Mouse (Mus musculus) right cerebral cortex, postnatal 10 days (tissue): ENCODE results near the gene Adk.
"Not testable (repeated sequence)": the region's sequence is repeated elsewhere in the genome, so short reads cannot be mapped to it uniquely, and the experiment has no call there.

ENCODE experiments used
- DNase-seq, 2 experiments: peaks; one replicate each; pipeline ENCODE4 v3.0.0; 2021; ENCODE audit warnings: low spot score in 2 of 2

The Adk gene

GRCm38 (mm10) chr14:21433415-21433814 is 381.0 kb downstream of the Adk start:
- DNase-seq: no peak

DNA sequence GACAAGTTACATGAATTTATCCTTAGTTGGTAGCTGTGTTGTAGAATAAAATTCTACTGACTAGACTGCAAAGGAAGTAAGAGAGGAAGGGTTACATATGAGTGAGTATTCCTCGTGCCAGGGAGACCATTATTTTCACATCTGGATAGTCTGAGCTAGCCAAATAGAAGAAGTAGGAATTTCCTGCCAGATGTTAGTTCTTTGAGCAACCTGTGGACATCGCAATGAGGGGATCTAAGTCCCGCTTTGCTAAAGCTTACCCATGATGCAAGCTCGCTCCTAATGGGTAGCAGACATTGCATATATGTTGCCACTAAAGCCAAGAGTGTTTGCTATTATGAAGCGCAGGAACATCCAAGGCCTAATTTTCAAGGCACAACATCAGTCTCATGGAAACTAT is 381.6 kb downstream of the Adk start:
- DNase-seq: no peak

DNA sequence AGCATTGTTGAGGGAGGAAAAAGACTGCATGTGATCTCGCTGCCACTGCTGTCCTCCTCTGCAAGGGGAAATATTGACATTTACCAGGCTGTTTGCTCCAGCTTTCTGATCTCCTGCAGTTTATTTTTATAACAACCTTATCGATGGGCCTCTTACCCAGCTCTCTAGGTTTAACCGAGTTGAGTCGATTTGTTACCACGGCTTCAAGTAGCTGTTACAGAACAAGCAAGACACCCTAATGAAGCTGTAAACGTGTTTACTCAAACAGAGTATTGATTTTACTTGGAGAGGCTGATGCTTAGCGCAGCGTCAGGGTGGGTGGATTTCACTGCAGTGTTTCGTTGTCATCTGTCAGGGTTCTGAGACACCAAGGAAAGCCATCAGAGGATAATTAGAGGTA is 382.3 kb downstream of the Adk start:
- no peak for DNase-seq

DNA sequence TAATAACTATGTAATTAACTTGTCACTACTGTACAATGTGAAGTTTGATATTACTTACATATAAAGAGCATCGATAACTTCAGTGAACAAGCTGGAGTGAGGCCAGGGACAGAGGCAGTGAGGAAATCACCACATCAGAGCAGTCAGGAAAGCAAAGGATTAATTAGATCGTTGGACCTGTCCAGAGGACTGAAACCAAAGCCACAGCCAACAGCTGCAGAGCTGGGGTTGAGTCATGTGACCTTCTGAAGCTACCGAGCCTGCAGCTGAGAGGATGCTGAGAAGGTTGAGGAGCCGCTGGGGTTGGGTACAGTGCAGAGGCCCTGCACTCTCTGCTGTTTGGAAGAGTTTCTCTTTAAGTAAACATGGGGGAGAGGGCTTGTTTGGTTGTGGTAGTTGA is 387.4 kb downstream of the Adk start:
- peak; percentile 32 to 33 for DNase-seq

GRCm38 (mm10) chr14:21440526-21440925 is 388.2 kb downstream of the Adk start:
- no peak for DNase-seq

- no peak for DNase-seq
These were observed 389.6 kb downstream of the Adk start for GRCm38 (mm10) chr14:21441772-21442533.

DNA sequence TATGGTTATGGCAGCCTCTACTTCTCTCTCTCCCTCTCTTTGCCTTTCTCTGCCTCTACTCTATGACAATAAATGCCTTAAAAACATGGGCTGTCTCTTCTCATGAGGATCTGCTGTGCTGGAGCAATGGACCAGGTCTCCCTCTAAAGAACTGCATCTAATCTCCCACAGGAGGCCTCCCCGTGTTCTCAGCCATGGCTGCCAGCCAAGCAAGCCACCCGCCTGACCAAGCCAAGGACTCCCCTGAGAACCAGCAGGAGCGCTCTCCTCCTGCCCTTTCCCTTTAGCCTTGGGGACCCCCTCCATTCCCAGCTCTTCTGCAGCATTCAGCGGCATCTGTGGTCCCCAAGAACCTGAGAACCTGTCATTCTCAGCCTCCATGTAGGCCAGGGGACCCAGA is 400.2 kb downstream of the Adk start:
- DNase-seq: no peak

- DNase-seq: no peak
These were observed 401.5 kb downstream of the Adk start for GRCm38 (mm10) chr14:21453896-21454295.

GRCm38 (mm10) chr14:21455654-21456350 is 403.4 kb downstream of the Adk start:
- no peak for DNase-seq

DNA sequence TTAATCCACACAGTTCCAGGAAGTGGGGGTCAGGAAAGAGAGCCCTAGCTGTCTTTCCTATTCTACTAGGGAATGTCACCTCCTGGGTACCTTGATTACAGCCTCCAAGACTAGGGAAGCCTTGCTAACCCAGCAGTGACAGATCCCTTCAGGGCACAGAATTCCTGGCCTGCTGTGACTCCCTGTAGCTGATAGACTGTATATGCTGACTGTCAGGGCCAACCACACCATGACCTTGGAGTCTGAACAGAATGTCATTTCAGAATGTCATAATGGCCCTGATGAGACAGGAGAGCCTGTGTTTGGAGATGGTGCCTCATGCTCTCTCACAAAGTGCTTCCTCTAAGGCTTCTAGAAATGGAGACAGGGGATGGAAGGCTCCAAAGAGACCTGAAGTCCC is 404.2 kb downstream of the Adk start:
- DNase-seq: no peak

DNA sequence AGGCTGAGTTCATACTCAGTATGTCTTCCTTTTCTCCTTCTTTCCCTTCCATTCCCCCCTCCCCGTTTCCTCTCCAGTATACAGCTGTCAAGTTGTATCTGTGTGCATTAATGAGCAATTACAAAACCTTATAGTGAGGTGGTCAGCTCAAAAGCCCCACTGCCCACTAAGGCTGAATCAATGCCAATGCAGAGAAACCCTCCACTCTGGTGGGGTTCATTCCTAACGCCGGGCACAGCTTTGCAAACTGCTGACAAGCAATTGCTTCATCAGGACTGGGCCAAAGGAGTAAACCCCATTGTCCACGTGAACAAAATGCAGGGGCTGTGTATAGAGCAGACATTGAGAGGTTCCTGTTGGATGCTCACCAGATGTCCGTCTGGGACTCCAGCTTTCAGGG is 405.5 kb downstream of the Adk start:
- no peak for DNase-seq

DNA sequence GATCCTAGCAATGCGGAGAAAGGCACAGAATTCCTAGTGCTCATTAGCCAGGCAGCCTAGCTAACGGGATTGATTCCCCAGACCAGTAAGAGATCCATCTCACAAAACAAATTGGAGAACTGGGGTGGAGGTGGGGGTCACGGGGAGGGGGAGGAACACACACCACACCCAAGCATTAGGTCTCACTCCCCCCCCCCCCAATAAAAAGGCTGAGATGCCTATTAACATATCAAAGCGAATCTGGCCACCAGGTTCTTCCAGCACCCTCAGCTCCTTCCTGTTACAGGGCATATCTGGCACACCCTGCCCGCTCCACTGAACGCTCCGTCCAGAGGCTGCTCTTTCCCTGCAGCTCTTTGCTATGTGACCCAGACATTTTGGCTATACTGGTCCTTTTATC is 406.3 kb downstream of the Adk start:
- DNase-seq: no peak

GRCm38 (mm10) chr14:21459163-21459562 is 406.8 kb downstream of the Adk start:
- no peak for DNase-seq

DNA sequence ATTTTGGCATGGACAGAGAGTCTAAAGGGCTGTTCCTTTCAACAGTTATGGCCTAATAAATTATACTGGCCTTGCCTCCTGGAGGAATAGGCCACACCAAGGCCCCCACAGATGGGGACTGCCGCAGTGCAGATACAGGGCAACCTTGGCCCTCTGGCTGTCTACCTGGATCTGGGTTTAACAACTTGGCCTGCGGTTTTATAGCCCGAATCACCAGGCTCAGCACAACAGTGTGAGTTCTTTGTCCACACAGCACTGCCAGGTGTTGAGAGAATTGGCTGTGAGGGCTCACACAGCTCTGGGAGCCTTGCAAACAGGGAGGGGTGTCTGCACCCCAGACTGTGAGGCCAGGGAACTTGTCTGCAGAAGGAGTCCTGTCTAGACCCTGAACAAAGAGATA is 410.0 kb downstream of the Adk start:
- no peak for DNase-seq

- DNase-seq: no peak
These were observed 410.8 kb downstream of the Adk start for GRCm38 (mm10) chr14:21463117-21463712.

DNA sequence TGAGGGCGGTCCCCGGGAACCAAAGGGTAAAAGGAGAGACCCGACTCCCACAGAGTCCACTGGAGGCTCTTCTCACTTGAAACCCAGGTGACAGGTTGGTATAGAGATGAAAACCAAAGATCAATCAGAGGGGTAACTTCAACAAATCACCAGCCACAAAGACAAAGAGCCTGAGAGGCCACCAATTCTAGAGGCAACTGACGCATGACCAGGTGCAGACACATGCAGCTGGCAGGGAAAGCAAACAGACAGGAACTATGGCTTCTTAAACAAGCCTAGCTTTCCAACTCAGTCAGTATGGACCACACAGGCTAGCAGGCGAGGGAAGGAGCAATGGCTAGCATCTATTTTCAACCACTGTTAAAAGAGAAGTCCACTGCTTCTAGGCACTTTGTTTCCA is 418.0 kb downstream of the Adk start:
- DNase-seq: no peak

GRCm38 (mm10) chr14:21471975-21472374 is 419.6 kb downstream of the Adk start:
- DNase-seq: no peak

GRCm38 (mm10) chr14:21474593-21475132 is 422.3 kb downstream of the Adk start:
- DNase-seq: not testable (repeated sequence)

DNA sequence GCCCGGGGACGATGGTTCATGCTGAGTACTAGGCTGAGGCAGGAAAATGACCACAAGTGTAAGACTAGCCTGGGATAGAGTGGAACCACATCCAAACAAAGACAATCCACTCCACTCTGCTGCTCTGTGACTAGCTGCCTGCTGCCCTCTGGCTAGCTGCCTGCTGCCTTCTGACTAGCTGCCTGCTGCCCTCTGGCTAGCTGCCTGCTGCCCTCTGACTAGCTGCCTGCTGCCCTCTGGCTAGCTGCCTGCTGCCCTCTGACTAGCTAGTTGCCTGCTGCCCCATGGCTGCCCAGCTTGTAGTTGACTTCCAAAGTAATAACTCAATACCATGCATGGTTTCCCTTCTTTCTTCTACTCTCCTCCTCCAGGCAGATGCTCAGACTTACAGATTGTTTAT is 424.8 kb downstream of the Adk start:
- no peak for DNase-seq

- DNase-seq: no peak
These were observed 427.2 kb downstream of the Adk start for GRCm38 (mm10) chr14:21479566-21479965.

DNA sequence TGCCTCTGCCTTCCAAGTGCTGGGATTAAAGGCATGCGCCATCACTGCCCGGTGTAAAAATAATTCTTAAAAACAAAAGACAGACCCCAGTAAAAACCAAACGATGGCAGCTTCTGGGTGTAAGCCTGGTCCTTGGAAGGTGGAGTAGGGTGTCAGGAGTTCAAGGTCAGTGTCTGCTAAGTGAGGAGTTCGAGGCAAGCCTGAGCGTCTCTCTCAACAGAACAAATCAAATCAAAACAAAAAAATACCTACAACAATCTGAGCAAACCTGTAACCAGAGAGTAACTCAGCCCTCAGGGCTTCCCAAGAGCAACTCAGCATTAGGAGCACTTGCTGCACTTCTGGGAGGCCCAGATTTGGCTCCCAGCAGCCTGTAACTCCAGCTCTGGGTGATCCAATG is 427.8 kb downstream of the Adk start:
- no peak for DNase-seq

GRCm38 (mm10) chr14:21481231-21481630 is 428.9 kb downstream of the Adk start, which contains the start of gene Kat6b:
TSS of gene Kat6b (plus strand) at chr14:21481434.
- no peak for DNase-seq

- no peak for DNase-seq
These were observed 431.8 kb downstream of the Adk start for GRCm38 (mm10) chr14:21484199-21484598.
